Mouse (Mus musculus) heart, postnatal 14 days (tissue): ENCODE data around the gene Klf4. TPM values are rescaled to one million over a fixed set of nuclear protein-coding genes. Genes with fewer than 3 reads are reported as not detected.
A peak's percentile ranks its signal among the peaks of the same experiment; 100 is the strongest.

Experiments
- DNase-seq, 2 experiments: peaks; one replicate each; pipeline ENCODE4 v3.0.0; 2021 to 2022
- intact Hi-C: fragments of 180-260 bp; cut with DNase I; formaldehyde crosslinking; loops from one replicate; pipeline ENCODE4 v1.15.1; 2025
- total RNA-seq, 2 experiments: library from RNA; stranded (reverse); gene quantifications; 2 replicates each; pipeline ENCODE4 v1.2.3; 2021

The Klf4 gene
- total RNA-seq, 2 experiments from 2014 or later = 58.8 to 59.1 TPM

GRCm38 (mm10) chr4:55527931-55528330 is 4.3 kb downstream of the Klf4 start:
- no peak for DNase-seq
- intact Hi-C loops = no loop called here

- intact Hi-C loops = no loop called here
- DNase-seq = no peak
Observed at GRCm38 (mm10) chr4:55526247-55527115, 5.8 kb downstream of the Klf4 start.

GRCm38 (mm10) chr4:55523921-55524320 is 8.3 kb downstream of the Klf4 start:
- DNase-seq = no peak
- intact Hi-C loops = no loop called here

- no peak for DNase-seq
- intact Hi-C loops = no loop called here
Observed at GRCm38 (mm10) chr4:55517438-55517837, 14.8 kb downstream of the Klf4 start.

- intact Hi-C loops = no loop called here
- no peak for DNase-seq
Observed at GRCm38 (mm10) chr4:55516048-55516447, 16.2 kb downstream of the Klf4 start.

GRCm38 (mm10) chr4:55514733-55515176 is 17.5 kb downstream of the Klf4 start:
- intact Hi-C loops = loop anchor here (1.0 to 5.0 kb wide), 5 partner anchors 598 to 1171 kb away; no protein-coding TSS in a partner anchor
- DNase-seq = peak; percentile 84 to 88

GRCm38 (mm10) chr4:55513615-55514279 is 18.5 kb downstream of the Klf4 start:
- DNase-seq = no peak
- intact Hi-C loops = loop anchor here (1.0 to 5.0 kb wide), 5 partner anchors 599 to 1172 kb away; no protein-coding TSS in a partner anchor

- DNase-seq = no peak
- intact Hi-C loops = loop anchor here (5.0 kb wide), 2 partner anchors 601 to 711 kb away; no protein-coding TSS in a partner anchor
Observed at GRCm38 (mm10) chr4:55511389-55511788, 20.9 kb downstream of the Klf4 start.

GRCm38 (mm10) chr4:55508712-55509111 is 23.6 kb downstream of the Klf4 start:
- intact Hi-C loops = no loop called here
- no peak for DNase-seq

- DNase-seq = no peak
- intact Hi-C loops = no loop called here
Observed at GRCm38 (mm10) chr4:55498621-55499020, 33.6 kb downstream of the Klf4 start.

- intact Hi-C loops = no loop called here
- DNase-seq = no peak
Observed at GRCm38 (mm10) chr4:55496416-55496815, 35.9 kb downstream of the Klf4 start.

GRCm38 (mm10) chr4:55493261-55493660 is 39.0 kb downstream of the Klf4 start:
- intact Hi-C loops = no loop called here
- no peak for DNase-seq

- DNase-seq = no peak
- intact Hi-C loops = no loop called here
Observed at GRCm38 (mm10) chr4:55489328-55489727, 42.9 kb downstream of the Klf4 start.

GRCm38 (mm10) chr4:55488604-55489003 is 43.7 kb downstream of the Klf4 start:
- intact Hi-C loops = no loop called here
- DNase-seq = no peak

GRCm38 (mm10) chr4:55480322-55480767 is 51.9 kb downstream of the Klf4 start:
- intact Hi-C loops = no loop called here
- peak; percentile 75 to 84 for DNase-seq

GRCm38 (mm10) chr4:55478333-55478732 is 53.9 kb downstream of the Klf4 start:
- intact Hi-C loops = no loop called here
- DNase-seq = no peak

- intact Hi-C loops = no loop called here
- peak; percentile 39 to 48 for DNase-seq
Observed at GRCm38 (mm10) chr4:55477933-55478332, 54.3 kb downstream of the Klf4 start.

- intact Hi-C loops = no loop called here
- no peak for DNase-seq
Observed at GRCm38 (mm10) chr4:55477210-55477759, 55.0 kb downstream of the Klf4 start.
